Mouse (Mus musculus): ENCODE data around the gene Itprid1. TPM values are rescaled to one million over a fixed set of nuclear protein-coding genes. Genes with fewer than 3 reads are reported as not detected.

Itprid1 gene
- total RNA-seq, 1 experiment from 2014 or later: 0.26 TPM

GRCm38 (mm10) chr6:55901568-55902328 lies 65.1 kb downstream of the Itprid1 start:
- no peak for DNase-seq

DNA sequence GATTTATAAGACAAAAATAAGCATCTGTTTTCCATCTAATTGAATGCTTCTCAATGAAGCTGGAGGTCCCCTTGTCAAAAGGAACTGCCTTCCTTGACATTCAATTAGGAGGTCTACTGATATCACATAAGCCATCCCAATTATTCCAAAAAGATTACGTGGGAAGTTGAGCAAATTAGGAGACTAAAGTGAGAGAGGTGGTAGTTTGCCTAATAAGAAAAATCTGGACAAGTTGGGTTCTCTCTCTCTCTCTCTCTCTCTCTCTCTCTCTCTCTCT lies 65.6 kb downstream of the Itprid1 start:
- DNase-seq: no peak

GRCm38 (mm10) chr6:55919206-55919605 lies 82.5 kb downstream of the Itprid1 start:
- DNase-seq: no peak

GRCm38 (mm10) chr6:55920282-55920720 lies 83.6 kb downstream of the Itprid1 start:
- DNase-seq: no peak

GRCm38 (mm10) chr6:55920866-55921630 lies 84.4 kb downstream of the Itprid1 start:
- no peak for DNase-seq

DNA sequence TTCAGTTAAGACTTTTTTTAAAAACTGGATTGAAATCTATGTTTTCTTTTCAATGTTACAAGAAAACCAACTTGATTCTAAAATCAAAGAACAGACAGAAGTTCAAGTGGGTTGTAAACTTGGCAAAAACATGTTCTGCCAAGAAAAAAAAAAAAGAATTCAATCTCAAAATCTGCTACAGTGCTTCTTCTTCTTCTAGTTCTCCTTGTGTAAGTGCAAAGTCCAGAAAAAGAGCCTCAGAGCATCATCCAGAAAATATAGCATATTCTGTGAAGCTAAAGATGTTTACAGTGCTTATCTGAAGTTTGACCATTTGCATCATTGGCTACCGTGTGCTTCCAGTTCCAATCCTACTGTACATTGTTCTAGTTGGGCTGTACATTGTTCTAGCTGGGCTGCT lies 108.0 kb downstream of the Itprid1 start:
- DNase-seq: no peak

- DNase-seq: peak; percentile 74
These were observed 113.8 kb downstream of the Itprid1 start for GRCm38 (mm10) chr6:55950345-55951110.

DNA sequence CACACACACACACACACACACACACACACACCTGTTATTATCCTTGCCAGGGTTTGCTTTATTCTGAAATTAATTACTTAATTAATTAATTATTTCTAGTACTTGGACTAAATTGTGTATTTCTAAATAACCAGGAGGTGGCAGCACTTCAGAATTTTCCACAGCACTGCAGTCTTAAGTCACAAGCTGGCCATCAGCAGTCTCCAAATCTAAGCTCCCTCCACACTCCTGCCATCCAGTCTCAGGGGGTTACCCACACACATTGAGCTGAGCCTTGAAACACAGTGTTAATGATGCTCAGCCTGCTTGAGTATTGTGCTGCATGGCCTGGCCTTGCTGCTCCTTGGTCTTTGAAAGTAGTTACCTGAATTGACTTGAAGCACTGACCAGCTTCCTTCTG lies 136.3 kb downstream of the Itprid1 start:
- DNase-seq: peak; percentile 26

DNA sequence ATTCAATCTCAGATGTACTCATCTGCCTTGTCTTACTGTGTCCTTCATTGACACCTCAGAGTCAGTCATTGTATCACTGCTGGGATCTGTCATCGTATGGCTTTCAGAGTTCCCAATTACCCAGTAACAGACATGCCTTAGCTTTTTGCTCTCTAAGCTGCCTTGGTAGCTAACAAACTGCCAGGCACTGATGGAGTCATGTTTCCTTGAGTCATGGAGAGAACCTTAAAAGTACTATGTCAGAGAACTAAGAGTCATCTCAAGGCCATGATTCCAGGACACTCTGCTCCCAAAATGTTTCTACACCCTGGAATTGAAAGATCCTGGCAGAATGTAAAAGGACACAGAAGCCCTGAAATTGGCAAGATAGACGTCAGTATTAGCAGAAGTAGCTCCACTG lies 143.1 kb downstream of the Itprid1 start:
- peak; percentile 37 for DNase-seq

GRCm38 (mm10) chr6:56008711-56009110 lies 172.0 kb downstream of the Itprid1 start:
- DNase-seq: no peak

DNA sequence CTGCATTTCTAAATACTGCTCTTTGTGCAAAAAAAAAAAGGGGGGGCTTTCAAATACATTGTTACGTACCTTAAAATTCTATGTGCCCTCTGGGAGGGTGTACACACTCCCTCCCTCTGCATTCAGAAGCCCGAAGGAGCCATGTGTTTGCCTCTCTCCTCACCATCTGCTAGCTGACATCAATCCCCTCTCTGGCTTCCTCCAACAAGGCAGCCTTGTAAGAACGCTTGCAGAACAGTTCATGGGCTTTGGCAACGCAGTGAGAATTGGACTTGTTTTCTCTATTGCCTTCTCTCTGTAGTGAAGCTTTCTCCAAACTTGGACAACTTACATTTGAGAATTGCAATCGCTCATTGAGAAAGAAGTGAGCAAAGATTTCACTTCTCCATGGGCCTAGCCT lies 175.7 kb downstream of the Itprid1 start:
- DNase-seq: no peak

DNA sequence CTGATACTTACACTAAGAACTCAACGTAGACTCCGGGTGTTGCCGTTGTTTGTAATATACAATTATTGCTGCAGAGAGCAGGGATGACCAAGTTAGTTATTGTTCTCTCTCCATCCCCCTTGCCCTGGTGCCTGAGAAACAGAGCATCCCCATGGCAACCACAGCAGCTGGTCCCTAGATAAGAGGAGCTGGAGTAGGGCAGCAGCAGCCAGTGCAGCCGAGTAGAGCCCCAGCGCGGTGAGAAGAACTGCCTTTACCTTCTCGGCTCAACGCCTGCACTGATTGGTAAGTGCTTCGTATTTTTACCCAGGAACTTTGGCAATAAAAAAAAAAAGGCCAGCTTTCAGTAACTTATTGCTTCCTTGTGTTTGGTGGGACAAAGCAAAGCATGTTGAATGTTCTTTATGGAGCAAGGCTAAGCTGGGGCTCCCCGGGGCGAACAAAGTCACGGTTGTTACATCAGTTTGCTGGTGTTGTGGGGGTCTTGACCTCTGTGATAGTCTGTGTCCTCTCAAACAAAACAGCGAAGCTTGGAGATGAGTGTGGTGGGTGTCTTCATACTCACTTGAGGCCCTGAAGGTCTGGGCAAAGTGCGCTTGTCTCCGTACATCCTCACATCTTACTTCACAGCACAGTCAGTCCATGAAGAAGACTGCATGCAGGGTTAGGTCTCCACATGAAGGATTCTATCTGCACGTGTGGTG lies 180.7 kb downstream of the Itprid1 start, which contains the start of gene Ppp1r17:
Gene Ppp1r17 (plus strand): TSS at position 207 of the 704 bp plus-strand sequence.
- DNase-seq: peak; percentile 8

- no peak for DNase-seq
These were observed 182.9 kb downstream of the Itprid1 start for GRCm38 (mm10) chr6:56019632-56020031.

DNA sequence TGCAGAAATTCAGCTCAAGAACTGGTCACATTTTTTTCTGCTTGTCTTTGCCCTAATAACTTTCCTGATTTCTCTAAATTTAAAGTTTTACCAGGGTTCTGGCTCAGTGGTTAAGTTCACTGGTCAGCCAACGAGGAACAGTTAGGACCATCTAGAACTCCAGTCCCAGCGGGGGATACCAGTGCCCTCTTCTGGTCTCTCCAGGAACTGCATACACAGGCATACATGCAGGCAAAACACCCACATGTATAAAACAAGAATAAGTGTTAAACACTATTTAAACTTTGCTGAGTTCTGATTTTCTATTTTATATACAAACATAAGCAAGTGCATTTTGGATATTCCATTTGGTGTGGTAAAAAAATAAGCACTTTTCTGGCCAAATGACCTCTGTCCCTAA lies 188.8 kb downstream of the Itprid1 start:
- DNase-seq: peak; percentile 14

DNA sequence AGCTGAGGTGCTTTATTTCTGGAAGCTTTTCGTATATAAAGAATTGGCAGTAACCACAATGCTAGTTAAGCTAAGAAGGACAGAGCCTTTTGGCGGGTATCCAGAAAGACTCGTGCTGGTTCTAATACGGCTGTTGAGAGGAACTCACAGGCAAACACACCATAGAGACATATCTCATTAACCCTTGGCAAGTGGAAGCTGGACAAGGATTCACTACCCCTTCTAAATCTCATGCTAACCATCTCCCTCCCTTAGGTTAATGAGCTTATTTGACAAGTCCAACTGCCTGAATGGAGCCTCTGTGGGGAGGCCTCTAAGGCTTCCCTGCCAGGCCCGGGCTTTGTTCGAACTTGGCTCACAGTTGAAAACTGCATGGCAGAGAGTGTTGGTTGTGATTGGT lies 190.6 kb downstream of the Itprid1 start:
- DNase-seq: no peak

GRCm38 (mm10) chr6:56027966-56028365 lies 191.3 kb downstream of the Itprid1 start:
- peak; percentile 8 for DNase-seq

Other genes starting within 250 kb of the Itprid1 start
- gene Neurod6, start 155.6 kb upstream of the Itprid1 start, total RNA-seq (2021): not detected in 2 replicates
- gene Ppp1r17, start 180.6 kb downstream of the Itprid1 start, total RNA-seq (2021): 3.3 and 4.2 TPM in 2 replicates